Mouse (Mus musculus): ENCODE data around the gene Sgce. TPM values are rescaled to one million over a fixed set of nuclear protein-coding genes. Genes with fewer than 3 reads are reported as not detected.

Sgce gene
- total and polyA plus RNA-seq, 3 experiments = not detected

GRCm38 (mm10) chr6:4647351-4647750 lies 99.7 kb downstream of the Sgce start (continued):
- TF ChIP-seq HCFC1 (IDR thresholded peaks at IDR 0.05; ENCODE audit: low read depth, low read length) = 0 out of 2 replicates have a peak, but pooled peaks have one; percentile 18
- TF ChIP-seq EP300 (IDR thresholded peaks at IDR 0.05; ENCODE audit: low read depth in 1 of 2, low read length in 2 of 2) = peak; percentile 88 to 89

GRCm38 (mm10) chr6:4642068-4642467 lies 104.9 kb downstream of the Sgce start:
- H3K9ac ChIP-seq (ENCODE audit: control insufficient read depth, low read depth, low read length, poor library complexity, severe bottlenecking) = no peak overlapping the region
- H3K4me3 ChIP-seq (ENCODE audit: control insufficient read depth in 1 of 2, insufficient read depth in 1 of 2, low read depth in 2 of 2, low read length in 2 of 2) = no peak overlapping the region
- DNase-seq (ENCODE audit: low read depth, low spot score) = no peak
- H3K9me3 ChIP-seq (replicated peaks; ENCODE audit: insufficient read depth, low read length) = no peaks in the 10 kb centered on the region
- H3K36me3 ChIP-seq (ENCODE audit: control insufficient read depth in 1 of 2, insufficient read depth in 2 of 2, low read length in 2 of 2) = peaks cover 0 to under 1% of the 10 kb centered on the region in 2 experiments; a peak in 2 of 4 replicates
- H3K27me3 ChIP-seq (ENCODE audit: control insufficient read depth in 1 of 2, insufficient read depth in 2 of 2, low read length in 2 of 2) = no peaks in the 10 kb centered on the region
- peaks cover 0 to under 1% of the 10 kb centered on the region in 2 experiments; a peak in 1 of 4 replicates for H3K4me1 ChIP-seq (ENCODE audit: control insufficient read depth in 1 of 2, insufficient read depth in 2 of 2, low read length in 2 of 2)
- no peaks in the 10 kb centered on the region for H3K79me2 ChIP-seq (ENCODE audit: control insufficient read depth, insufficient read depth, low read length, poor library complexity)
- no peak overlapping the region for H3K27ac ChIP-seq (ENCODE audit: control insufficient read depth, low read depth, low read length)
- no peak for TF ChIP-seq NELFE (IDR thresholded peaks at IDR 0.05; ENCODE audit: low read depth, low read length)
- TF ChIP-seq CHD2 (IDR thresholded peaks at IDR 0.05; ENCODE audit: low read length) = no peak
- TF ChIP-seq ZMIZ1 (IDR thresholded peaks at IDR 0.05; ENCODE audit: low read depth, low read length) = no peak
- no peak for TF ChIP-seq CHD1 (IDR thresholded peaks at IDR 0.05; ENCODE audit: low read depth, low read length)
- no peak for TF ChIP-seq ZC3H11A (IDR thresholded peaks at IDR 0.05; ENCODE audit: low read depth, low read length)
- TF ChIP-seq TBP (IDR thresholded peaks at IDR 0.05; ENCODE audit: low read depth, low read length) = no peak
- no peak for TF ChIP-seq POLR2A (IDR thresholded peaks at IDR 0.05; ENCODE audit: control insufficient read depth in 1 of 2, insufficient read depth in 1 of 2, low read depth in 1 of 2, low read length in 2 of 2, poor library complexity in 1 of 2)
- no peak for TF ChIP-seq USF1 (IDR thresholded peaks at IDR 0.05; ENCODE audit: low read depth, low read length)
- no peak for TF ChIP-seq POLR2AphosphoS5 (IDR thresholded peaks at IDR 0.05; ENCODE audit: borderline replicate concordance, low read depth, low read length)
- no peak for TF ChIP-seq NRF1 (IDR thresholded peaks at IDR 0.05; ENCODE audit: insufficient read depth, low read depth, low read length, poor library complexity, severe bottlenecking)
- TF ChIP-seq ETS1 (IDR thresholded peaks at IDR 0.05; ENCODE audit: low read depth, low read length) = no peak
- TF ChIP-seq USF2 (IDR thresholded peaks at IDR 0.05; ENCODE audit: borderline replicate concordance in 1 of 2, insufficient read depth in 1 of 2, low read depth in 1 of 2, low read length in 2 of 2) = no peak
- no peak for TF ChIP-seq MEF2A (IDR thresholded peaks at IDR 0.05; ENCODE audit: extremely low read depth, insufficient replicate concordance, low read depth, low read length, poor library complexity, severe bottlenecking)
- no peak for TF ChIP-seq KAT2A (conservative IDR thresholded peaks at IDR 0.05; ENCODE audit: low read depth, low read length)
- no peak for TF ChIP-seq MYB (IDR thresholded peaks at IDR 0.05; ENCODE audit: low read depth, low read length)
- TF ChIP-seq MXI1 (IDR thresholded peaks at IDR 0.05; ENCODE audit: low read depth, low read length) = no peak

GRCm38 (mm10) chr6:4634804-4635203 lies 112.2 kb downstream of the Sgce start:
- Histone ChIP-seq H3K4me1 (ENCODE audit: control insufficient read depth in 1 of 2, insufficient read depth in 2 of 2, low read length in 2 of 2) (peaks cover 3 to 8% of the 10 kb centered on the region in 2 experiments; a peak in 1 of 4 replicates), H3K27ac (ENCODE audit: control insufficient read depth, low read depth, low read length) (no peak overlapping the region), H3K36me3 (ENCODE audit: control insufficient read depth in 1 of 2, insufficient read depth in 2 of 2, low read length in 2 of 2) (peaks cover 0 to 15% of the 10 kb centered on the region in 2 experiments; a peak in 2 of 4 replicates), H3K9me3 (replicated peaks; ENCODE audit: insufficient read depth, low read length) (no peaks in the 10 kb centered on the region), H3K4me3 (ENCODE audit: control insufficient read depth in 1 of 2, insufficient read depth in 1 of 2, low read depth in 2 of 2, low read length in 2 of 2) (no peak overlapping the region), H3K79me2 (ENCODE audit: control insufficient read depth, insufficient read depth, low read length, poor library complexity) (no peaks in the 10 kb centered on the region), H3K9ac (ENCODE audit: control insufficient read depth, low read depth, low read length, poor library complexity, severe bottlenecking) (no peak overlapping the region), H3K27me3 (ENCODE audit: control insufficient read depth in 1 of 2, insufficient read depth in 2 of 2, low read length in 2 of 2) (no peaks in the 10 kb centered on the region)
- TF ChIP-seq ETS1 (IDR thresholded peaks at IDR 0.05; ENCODE audit: low read depth, low read length) (no peak), GATA1 (IDR thresholded peaks at IDR 0.05; ENCODE audit: low read depth, low read length) (0 out of 2 replicates have a peak, but pooled peaks have one; percentile 11)
- no peak for DNase-seq (ENCODE audit: low read depth, low spot score)

All from MEL (cell line).